Mouse (Mus musculus) erythroid progenitor cell, adult 5-6 weeks (primary cell): ENCODE results near the gene Nfya. TPM values are rescaled to one million over a fixed set of nuclear protein-coding genes. Genes with fewer than 3 reads are reported as not detected.

Experiments used
- ATAC-seq: replicated peaks from 2 replicates; pipeline ENCODE4 v1.8.0; 2016; ENCODE audit warnings: moderate number of reproducible peaks, mild to moderate bottlenecking, moderate TSS enrichment, inconsistent platforms; ENCODE audit not compliant: poor library complexity, low FRiP score, severe bottlenecking
- total RNA-seq, 2 experiments: library from RNA; stranded (forward) in 1 of 2; stranded (reverse) in 1 of 2; fragments of 150-400 nt in 1 of 2; fragments of 186-747, 209-891 nt in 1 of 2; gene quantifications; 2 replicates each; pipeline versions ENCODE4 v1.2.3 to v1.2.4; 2015 to 2017; ENCODE audit warnings: low replicate concordance in 2 of 2

Gene Nfya
- total RNA-seq, 2 experiments from 2014 or later, result 69.3 to 142 TPM

DNA sequence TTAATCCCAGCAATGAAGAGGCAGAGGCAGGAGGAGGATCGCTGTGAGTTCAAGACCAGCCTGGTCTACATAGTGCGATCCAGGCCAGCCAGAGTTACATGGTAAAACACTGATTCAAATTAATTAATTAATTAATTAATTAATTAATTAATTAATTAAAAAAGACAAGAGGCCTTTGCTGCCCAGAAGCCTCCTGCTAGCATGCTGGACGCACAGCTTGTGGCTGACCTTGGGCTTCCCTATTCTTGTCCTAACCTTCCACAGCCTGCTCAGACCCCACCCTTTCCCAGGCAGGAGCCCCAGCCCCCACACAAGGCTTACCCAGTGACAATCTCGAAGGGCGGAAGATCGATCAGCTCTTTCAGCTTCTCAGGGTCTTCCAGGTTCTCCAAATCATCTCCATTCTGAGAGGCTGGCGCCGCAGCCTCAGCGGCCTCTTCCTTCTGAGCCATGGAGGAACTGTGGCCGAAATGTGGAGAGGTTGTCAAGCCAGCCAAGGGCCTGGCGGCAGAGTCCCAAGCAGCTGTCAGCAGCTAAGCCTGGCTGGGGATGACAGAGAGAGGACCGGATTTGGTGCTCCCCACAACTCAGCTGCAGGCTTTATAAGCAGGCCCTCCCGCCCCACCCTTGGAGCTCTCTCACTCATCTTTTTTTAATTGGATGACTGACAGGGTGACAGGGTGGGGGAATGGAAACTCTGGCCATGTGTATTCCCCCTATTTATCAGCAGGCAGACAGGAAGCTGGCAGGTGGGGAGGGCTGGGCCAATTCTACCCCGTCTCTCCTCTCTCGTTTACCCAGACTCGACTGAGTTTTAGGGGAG lies 22.7 kb upstream of the Nfya start, which contains the start of gene Apobec2:
Apobec2 (minus strand) TSS at position 773 of the 823 bp plus-strand sequence.
- ATAC-seq, result no peak

GRCm38 (mm10) chr17:48431054-48431453 lies 21.3 kb upstream of the Nfya start:
- ATAC-seq, result no peak

GRCm38 (mm10) chr17:48430394-48430793 lies 20.7 kb upstream of the Nfya start:
- ATAC-seq, result no peak

DNA sequence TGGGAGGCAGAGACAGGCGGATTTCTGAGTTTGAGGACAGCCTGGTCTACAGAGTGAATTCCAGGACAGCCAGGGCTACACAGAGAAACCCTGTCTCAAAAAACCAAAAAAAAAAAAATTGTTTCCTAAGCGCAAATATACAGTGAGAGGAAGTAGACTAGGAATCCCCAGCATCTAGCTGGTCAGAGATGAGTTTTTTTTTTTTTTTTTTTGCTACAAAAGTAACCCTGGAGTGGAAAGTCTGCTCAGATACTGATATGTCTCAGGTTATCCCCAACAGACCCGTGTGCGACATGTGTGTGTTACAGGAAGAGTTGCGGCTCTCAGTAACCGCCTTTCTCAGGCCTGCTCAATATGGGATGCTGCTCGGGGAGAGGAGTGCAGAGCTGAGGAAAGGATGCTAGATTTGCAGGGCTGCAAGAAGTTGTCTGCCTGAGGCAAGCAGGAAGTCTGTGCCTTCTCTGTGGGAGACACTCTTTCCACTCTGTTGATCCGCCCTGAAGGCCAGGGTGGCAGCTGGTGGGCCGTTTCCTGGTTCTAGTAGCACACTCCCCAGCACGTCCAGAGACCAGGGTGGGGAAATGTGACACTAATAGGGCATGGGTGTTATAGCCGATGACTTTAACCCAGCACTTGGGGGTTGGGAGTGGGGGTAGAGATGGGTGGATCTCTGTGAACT lies 18.3 kb upstream of the Nfya start:
- ATAC-seq, result no peak

DNA sequence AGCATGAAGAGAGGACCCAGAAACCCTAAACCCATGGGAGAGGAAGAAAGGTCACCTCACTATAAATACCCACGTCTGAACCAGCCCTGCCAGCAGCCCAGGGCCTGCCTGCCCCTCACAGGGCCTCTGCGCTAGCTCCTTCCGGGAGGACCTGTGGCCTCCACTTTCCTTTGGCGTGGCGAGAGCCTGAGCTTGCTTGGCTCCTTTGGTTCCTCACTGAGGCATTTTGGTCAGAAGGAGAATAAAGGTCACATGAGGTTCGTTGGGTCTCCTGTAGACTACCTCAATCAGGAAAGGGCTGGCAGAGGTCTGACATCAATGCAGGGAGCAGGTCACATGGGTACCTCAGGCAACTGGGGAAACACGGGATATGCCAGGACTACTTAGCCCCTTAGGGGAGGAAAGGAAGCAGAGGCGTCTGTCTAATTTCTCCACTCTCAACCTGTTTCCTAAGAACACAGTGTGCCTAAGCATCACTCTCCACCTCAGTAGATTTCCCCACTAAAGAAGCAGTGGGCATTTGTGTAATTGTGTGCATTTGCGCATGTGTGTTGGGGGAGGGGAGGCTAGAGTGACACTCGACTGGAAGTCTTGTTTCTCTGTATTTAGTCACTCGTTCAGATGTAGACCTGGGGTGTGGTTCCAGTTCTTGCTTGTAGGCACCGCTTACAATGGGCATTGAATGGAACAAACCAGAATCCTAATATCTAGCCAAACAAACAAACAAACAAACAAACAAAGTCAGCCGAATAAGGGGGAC lies 17.5 kb upstream of the Nfya start:
- ATAC-seq, result no peak

DNA sequence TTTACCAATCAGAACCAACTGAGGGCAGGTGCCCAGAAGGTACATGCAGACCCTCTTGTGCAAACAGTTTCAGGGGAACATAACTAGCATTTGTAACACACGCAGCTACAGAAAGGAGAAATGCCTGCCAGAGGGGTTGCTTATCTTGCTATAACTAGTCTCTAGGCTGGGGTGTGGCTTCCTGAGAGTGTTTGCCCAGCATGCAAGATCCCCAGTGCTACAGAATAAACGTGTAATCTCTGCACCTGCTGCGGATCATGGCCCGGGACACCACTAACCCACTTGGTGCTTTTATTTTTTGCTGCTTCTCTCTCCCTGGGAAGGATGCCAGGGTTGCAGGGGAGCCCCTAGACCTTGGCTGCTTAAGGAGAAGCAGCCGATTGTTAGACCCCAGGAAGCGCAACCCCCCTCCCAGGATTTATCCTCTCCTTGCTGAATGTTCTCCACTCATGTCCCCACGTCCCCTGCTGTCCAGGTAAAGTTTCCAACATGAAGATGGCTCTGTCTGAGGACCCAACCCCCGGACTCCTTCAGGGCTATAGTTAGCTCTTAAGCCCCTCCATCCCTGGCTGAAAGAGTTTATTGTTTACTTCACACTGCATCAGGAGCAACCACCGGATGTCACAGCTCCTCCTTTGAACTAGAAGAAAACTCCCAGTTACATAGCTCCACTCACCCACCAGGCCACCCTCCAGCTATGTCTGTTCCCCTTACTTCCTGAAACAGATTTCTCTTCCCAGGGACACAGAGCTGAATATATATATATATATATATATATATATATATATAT lies 16.3 kb upstream of the Nfya start:
- ATAC-seq, result no peak

GRCm38 (mm10) chr17:48424237-48424636 lies 14.5 kb upstream of the Nfya start:
- no peak for ATAC-seq

DNA sequence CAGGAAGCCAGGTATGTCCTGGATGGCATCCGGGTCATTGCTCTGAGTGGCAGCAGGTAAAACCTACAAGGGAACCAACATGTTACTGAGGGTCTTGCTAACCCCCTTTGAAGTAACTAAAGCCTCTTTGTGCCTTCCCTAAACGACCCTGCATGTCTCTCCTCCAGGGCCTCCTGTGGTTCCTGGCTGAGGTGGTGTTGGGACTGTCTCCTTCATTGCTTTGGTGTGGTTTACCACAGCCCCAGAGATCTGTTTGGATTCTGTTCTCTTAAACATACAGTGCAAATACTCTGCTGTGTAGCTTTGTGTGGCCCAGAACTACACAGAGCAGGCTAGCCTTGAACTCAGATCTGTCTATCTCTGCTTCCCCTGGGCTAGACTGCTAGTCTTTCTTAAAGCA lies 9.9 kb upstream of the Nfya start:
- no peak for ATAC-seq

- no peak for ATAC-seq
Measured at GRCm38 (mm10) chr17:48418781-48419180, 9.1 kb upstream of the Nfya start.

- ATAC-seq, result no peak
Measured at GRCm38 (mm10) chr17:48418174-48418573, 8.5 kb upstream of the Nfya start.

DNA sequence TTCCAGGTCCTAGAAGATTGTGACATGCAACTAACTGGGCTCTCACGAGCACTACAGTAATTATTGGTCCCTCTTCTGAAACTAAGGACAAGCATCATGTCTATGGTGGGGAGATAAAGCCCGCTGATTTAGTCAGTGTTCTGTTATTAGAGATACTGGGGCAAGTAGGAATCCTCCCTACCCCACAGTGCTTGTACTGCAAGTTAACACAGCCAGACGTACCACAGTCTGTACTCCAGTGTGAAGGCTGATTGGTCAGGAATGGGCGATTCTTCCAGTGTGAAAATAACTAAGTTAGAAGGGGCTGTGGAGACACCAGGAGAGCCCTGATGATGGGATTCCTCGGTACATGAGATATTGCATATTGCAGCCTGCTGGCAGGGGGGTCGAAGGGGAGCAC lies 7.8 kb upstream of the Nfya start:
- ATAC-seq, result 0 out of 2 replicates have a peak, but pooled peaks have one; percentile 13

DNA sequence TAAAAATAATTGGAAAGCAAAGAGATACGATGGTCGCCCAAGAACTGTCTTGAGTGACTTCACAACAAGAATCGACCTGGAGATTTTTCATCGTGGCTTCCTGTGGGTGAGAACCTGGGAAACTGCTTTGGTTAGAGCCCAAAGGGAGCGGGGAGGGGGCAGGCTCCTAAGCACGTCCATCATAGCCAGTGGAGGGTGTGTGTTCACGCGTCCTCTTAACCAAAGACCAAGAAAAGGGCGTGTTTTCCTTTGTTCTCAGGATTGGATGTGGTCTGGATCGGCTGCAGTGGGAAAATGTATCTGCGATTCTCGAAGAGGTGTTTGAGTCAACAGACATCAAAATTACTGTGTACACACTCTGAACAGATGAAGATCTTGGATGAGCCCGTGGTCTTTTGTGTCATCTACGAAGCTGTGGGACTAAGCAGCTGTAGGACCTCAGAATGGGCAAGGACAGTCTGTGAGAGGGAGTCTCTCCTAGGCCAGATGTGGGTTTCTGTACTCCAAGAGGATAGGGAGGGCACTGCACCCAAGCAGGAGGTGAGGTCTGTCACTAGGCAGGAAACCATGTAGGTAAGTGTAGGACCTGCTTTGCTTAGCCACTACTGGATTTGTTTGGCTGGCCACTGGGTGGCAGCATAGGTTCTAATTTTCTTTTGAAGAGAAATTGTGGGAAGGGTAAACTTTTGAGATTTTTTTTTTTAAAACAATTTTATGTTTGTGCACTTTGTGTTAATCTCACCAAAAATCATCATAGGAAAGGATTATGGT lies 6.9 kb upstream of the Nfya start:
- ATAC-seq, result peak; percentile 66; the same call in 1 of the 2 replicates

- ATAC-seq, result no peak
Measured at GRCm38 (mm10) chr17:48416011-48416410, 6.3 kb upstream of the Nfya start.

GRCm38 (mm10) chr17:48411241-48411640 lies 1.5 kb upstream of the Nfya start:
- ATAC-seq, result no peak

DNA sequence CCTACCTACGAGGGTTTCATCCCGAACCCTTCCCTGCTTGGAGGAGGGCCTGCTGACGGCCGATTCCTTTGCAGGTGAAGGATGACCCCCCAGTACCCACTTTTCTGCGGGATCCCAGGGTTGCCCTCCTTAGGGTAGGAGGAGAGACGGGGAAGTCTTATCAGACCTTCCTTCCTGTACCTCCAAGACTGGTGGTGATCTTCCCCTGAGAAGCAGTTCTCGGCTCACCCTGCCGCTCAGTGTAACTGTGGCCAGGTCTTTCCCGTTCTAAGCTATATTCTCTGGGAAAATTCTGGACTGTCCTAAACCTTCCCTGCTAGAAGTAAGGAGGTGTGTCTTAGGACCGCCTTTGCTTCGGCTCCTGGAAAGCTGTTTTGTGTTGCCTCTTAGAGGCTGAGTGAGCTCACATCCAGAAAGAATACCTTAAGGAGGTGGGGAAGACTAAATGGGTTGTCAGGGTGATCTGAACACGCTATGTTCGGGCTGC lies 636 bp upstream of the Nfya start:
- peak; percentile 49 for ATAC-seq

- peak; percentile 41 for ATAC-seq
Measured at GRCm38 (mm10) chr17:48408526-48409291, 997 bp downstream of the Nfya start.

GRCm38 (mm10) chr17:48407910-48408525 lies 1.7 kb downstream of the Nfya start:
- no peak for ATAC-seq

- no peak for ATAC-seq
Measured at GRCm38 (mm10) chr17:48407154-48407553, 2.6 kb downstream of the Nfya start.
